In the genomic region with DNA sequence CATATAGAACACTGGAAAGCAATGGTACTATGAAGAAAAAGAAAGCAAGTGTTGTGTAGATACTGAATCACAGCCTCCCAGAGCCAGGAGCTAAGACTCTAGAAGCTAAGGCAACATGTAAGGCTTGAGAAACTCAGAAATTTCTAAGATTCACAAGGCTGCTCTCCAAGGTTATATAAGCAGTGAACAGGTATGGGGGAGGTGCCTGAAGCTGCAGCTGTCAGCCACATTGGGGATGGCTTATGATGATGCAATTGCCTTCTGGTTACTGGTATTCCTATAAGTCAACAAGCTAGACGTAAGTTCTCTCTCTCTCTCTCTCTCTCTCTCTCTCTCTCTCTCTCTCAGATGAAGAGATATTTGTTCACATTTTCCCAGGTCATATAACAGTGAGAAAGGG, we compare ENCODE assay signal across 22 mouse cellular contexts. TPM values are rescaled to one million over a fixed set of nuclear protein-coding genes. Genes with fewer than 3 reads are reported as not detected.
DNase-seq lines count a peak whose midpoint lies in the region; ATAC-seq and TF ChIP-seq lines count a peak whose summit lies in the region.
"Had no signal": no experiment of that assay in that cellular context is flagged by ENCODE, and none has a peak within 500 bp of the region (broad histone marks: within the 10 kb centered on the region; RNA-seq: fewer than 3 reads in every experiment).

No protein-coding gene starts in this region.

- no peak for TF ChIP-seq EP300 in heart, postnatal 0 days (IDR thresholded peaks at IDR 0.05; ENCODE audit: low read depth)

- peaks cover 36% of the 10 kb centered on the region for H3K4me1 ChIP-seq in heart, postnatal 0 days (ENCODE audit: control insufficient read depth, insufficient read depth)
- no peaks in the 10 kb centered on the region for H3K4me1 ChIP-seq in neural tube, embryonic 15.5 days
- H3K4me1 ChIP-seq: embryonic facial prominence, embryonic 15.5 days; hindbrain, embryonic 15.5 days; midbrain, embryonic 13.5 days had no signal

- H3K9me3 ChIP-seq in heart, postnatal 0 days (replicated peaks; ENCODE audit: control insufficient read depth, low read length) = no peaks in the 10 kb centered on the region
- no peaks in the 10 kb centered on the region for H3K9me3 ChIP-seq in neural tube, embryonic 15.5 days (replicated peaks)
- H3K9me3 ChIP-seq: embryonic facial prominence, embryonic 15.5 days; hindbrain, embryonic 15.5 days; limb, embryonic 12.5 days; liver, embryonic 12.5 days; midbrain, embryonic 13.5 days had no signal

- H3K27me3 ChIP-seq in heart, postnatal 0 days (ENCODE audit: control insufficient read depth, insufficient read depth, low read length) = no peaks in the 10 kb centered on the region
- H3K27me3 ChIP-seq in neural tube, embryonic 15.5 days (replicated peaks) = no peaks in the 10 kb centered on the region
- H3K27me3 ChIP-seq: embryonic facial prominence, embryonic 15.5 days; hindbrain, embryonic 15.5 days; limb, embryonic 12.5 days; liver, embryonic 12.5 days; midbrain, embryonic 13.5 days had no signal

- H3K4me3 ChIP-seq in heart, postnatal 0 days (ENCODE audit: low read depth, low read length) = no peak overlapping the region
- H3K4me3 ChIP-seq in neural tube, embryonic 15.5 days (replicated peaks) = no peak overlapping the region
- H3K4me3 ChIP-seq: embryonic facial prominence, embryonic 15.5 days; hindbrain, embryonic 15.5 days; limb, embryonic 12.5 days; liver, embryonic 12.5 days; midbrain, embryonic 13.5 days had no signal

- H3K36me3 ChIP-seq in heart, postnatal 0 days (replicated peaks; ENCODE audit: control insufficient read depth, insufficient read depth, low read length) = no peaks in the 10 kb centered on the region
- no peaks in the 10 kb centered on the region for H3K36me3 ChIP-seq in neural tube, embryonic 15.5 days
- H3K36me3 ChIP-seq: embryonic facial prominence, embryonic 15.5 days; hindbrain, embryonic 15.5 days; limb, embryonic 12.5 days; liver, embryonic 12.5 days; midbrain, embryonic 13.5 days had no signal

- H3K9ac ChIP-seq in heart, postnatal 0 days (replicated peaks; ENCODE audit: low read depth, low read length) = no peak overlapping the region
- H3K9ac ChIP-seq in neural tube, embryonic 15.5 days (replicated peaks) = no peak overlapping the region
- H3K9ac ChIP-seq: embryonic facial prominence, embryonic 15.5 days; hindbrain, embryonic 15.5 days; limb, embryonic 12.5 days; liver, embryonic 12.5 days; midbrain, embryonic 13.5 days had no signal

- WGBS in heart, postnatal 0 days = 79% methylated on average over 1 of the region's 1 CpGs
- WGBS in neural tube, embryonic 15.5 days = 88% methylated on average over 1 of the region's 1 CpGs

- no peak for DNase-seq in frontal cortex, postnatal 10 days (ENCODE audit: low spot score in 2 of 2)
- no peak for DNase-seq in heart, postnatal 0 days (ENCODE audit: low spot score)
- DNase-seq in heart, adult 8-10 months (ENCODE audit: low spot score) = no peak
- DNase-seq in thymus, postnatal 0 days (ENCODE audit: low spot score) = peak; percentile 52
- no peak for DNase-seq in thymus, adult 18-20 months
- DNase-seq: adrenal gland, postnatal 14 days; cerebellum, adult 8-10 months; cerebellum, postnatal 36 days; gastrocnemius, postnatal 25 days; kidney, adult 8-10 months; kidney, postnatal 10 days; lung, adult 2 months; lung, postnatal 14 days; right cerebral cortex, postnatal 25 days had no signal

- H3K27ac ChIP-seq in heart, postnatal 0 days (ENCODE audit: low read depth) = peak overlapping the region; percentile 92
- H3K27ac ChIP-seq in neural tube, embryonic 15.5 days (replicated peaks) = no peak overlapping the region
- H3K27ac ChIP-seq: embryonic facial prominence, embryonic 15.5 days; hindbrain, embryonic 15.5 days; limb, embryonic 12.5 days; liver, embryonic 12.5 days; midbrain, embryonic 13.5 days had no signal

- H3K4me2 ChIP-seq in heart, postnatal 0 days (ENCODE audit: low read depth, low read length) = no peak overlapping the region
- no peak overlapping the region for H3K4me2 ChIP-seq in neural tube, embryonic 15.5 days
- H3K4me2 ChIP-seq: embryonic facial prominence, embryonic 15.5 days; hindbrain, embryonic 15.5 days; limb, embryonic 12.5 days; liver, embryonic 12.5 days; midbrain, embryonic 13.5 days had no signal

- ATAC-seq in frontal cortex, adult (ENCODE audit: low TSS enrichment) = peak; percentile 81
- no peak for ATAC-seq in heart, postnatal 0 days (ENCODE audit: insufficient read depth, low read depth)
- ATAC-seq in neural tube, embryonic 15.5 days (ENCODE audit: low FRiP score) = no peak
- ATAC-seq: forebrain, embryonic 14.5 days; liver, embryonic 12.5 days; midbrain, embryonic 13.5 days had no signal

- no peak for TF ChIP-seq CTCF in heart, postnatal 0 days (IDR thresholded peaks at IDR 0.05; ENCODE audit: low read depth)

RNA-seq across cellular contexts. Expression of a gene that starts 9.3 kb away (rescaled TPM):
- 27.8 and 37.4 TPM in 2 replicates for total RNA-seq in heart, postnatal 0 days (2014; rRNA removed; ENCODE audit: low replicate concordance)
- 9.9 and 11.2 TPM in 2 replicates for polyA plus RNA-seq in heart, postnatal 0 days (2015; fragmentation: Nextera tagmentation; extraction: Ambion mirVana)
- 10 to 100 TPM; 21.4 to 31.2 (median 22.8) TPM for total RNA-seq in heart, adult 8-10 months (2022)
- 40.2 and 43.2 TPM in 2 replicates for polyA plus RNA-seq in thymus, postnatal 0 days (2015; fragmentation: Nextera tagmentation; extraction: Ambion mirVana)
- 25.4 and 27.5 TPM in 2 replicates for polyA plus RNA-seq in neural tube, embryonic 15.5 days (2015; fragmentation: Nextera tagmentation; extraction: Ambion mirVana)
